Mouse (Mus musculus): ENCODE results near the gene Adig.

Gene Adig

DNA sequence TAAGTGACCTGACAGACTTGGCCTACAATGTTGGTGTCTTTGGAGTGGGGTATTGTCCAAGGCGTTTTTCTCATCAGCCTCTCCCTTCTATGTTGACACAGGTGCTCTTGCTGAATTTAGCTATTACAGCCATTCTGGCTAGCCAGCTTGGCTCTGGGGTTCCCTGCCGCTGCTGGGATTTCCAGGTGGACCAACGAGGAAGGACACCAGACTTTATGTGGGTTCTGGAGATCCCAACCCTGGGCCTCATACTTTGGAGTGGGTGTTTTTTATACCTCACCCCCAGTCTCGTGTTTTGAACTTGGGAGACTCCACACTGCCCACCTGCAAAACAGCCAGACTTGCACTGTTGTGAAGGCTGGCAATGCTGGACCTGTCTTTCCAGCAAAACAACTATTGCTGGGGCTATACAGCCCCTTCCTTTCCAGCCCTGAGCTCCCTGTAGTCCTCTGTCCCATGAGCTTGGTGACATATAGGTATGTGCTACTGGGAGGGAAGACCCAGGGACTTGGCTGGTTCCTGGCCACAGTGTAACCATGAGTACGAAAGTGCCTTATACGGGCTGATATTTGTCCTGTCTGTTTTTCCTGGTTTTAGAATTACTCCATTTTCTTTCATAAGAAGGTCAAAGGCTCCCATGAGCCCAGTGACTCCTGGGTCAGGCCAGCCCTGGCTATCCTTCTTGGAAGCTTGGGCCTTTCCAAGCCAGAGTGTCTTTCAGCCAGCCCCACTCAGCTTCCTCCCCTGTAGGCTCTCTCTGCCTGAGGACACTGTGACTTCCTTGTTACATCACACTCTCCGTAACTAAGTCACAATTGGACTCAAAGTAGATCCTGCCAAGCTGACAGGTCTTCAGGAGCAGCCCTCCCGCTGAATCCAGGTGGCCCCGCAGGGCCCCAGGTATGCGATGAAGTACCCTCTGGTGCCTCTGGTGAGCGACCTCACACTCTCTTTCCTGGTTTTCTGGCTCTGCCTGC lies at the start of gene Adig:
Gene Adig (plus strand): TSS at position 777 of the 977 bp plus-strand sequence.
- no peak for DNase-seq (ENCODE audit: low spot score in 2 of 2)

DNA sequence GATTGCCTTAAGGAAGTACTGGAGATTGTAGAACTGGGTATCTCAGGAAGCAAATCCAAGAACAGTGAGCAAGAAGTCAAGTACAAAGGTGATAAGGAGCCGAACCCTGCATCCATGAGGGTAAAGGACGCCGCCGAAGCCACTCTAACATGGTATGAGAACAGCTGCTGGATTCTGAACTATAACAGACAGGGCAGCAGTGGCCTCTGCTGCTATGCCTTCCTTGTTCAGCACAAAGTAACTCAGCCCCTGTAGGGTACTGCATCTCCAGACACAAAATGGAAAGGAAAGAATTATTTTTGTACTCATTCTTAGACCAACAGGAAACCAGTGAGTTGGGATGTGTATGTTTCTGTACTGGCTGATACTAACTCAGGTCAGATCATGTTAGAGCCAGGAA lies 46.0 kb upstream of the Adig start:
- DNase-seq (ENCODE audit: low spot score in 2 of 2): no peak

DNA sequence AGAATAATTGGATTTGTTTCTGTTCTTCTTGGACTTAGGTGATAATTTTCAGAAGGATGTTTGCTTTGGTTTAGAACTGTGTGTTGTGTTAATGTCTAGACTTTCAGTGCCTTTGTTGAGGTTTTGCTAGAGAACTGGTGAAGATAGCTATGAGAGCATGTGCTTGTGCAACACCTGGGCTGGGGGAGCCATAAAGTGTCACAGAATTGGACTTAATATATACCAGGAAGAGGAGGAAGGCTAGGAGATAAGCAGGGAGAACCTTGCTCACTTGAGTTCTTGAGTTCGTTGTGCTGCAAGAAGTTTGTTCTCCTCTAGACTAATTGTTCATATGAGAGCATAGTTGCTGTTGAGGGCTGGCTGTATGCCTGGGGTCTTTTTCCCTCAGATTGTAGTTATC lies 44.8 kb upstream of the Adig start:
- DNase-seq (ENCODE audit: low spot score in 2 of 2): no peak

DNA sequence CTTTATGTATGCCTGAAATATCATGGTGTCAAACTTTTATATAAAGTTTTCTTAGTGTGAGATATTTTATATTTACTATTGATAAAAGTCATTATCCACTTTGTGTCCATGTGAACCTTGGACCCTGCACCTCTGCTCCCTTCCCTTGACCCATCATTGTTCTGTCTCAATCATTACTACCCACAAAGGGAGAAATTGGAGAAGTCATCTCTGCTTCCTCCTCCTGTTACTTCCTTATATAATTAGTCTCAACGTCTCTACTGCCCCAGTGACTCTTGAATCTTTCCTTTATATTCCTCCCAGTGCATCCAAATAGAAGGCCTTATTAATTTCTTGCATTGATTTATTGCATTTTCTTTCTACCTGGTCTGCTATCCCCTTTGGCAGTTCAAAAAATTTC lies 40.0 kb upstream of the Adig start:
- no peak for DNase-seq (ENCODE audit: low spot score in 2 of 2)

DNA sequence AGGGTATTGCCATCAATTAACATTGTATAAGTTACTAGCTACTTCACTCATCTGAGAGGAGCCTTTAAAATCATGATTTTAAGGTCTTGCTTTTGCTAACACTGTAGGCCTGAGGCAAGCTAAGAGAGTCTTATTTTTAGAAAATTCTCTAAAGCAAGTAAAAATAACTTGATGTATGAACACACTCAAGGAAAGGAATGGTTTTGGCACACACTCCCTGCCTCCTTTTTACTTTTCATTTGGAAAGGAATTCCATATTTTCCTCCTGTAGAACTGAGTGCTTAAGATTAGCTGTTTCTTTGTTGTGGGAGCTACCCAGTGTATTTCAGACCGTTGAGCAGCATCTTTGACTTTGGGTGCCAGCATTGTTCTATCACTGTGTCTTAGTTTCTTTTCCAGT lies 28.3 kb upstream of the Adig start:
- DNase-seq (ENCODE audit: low spot score in 2 of 2): peak in 1 of 2 experiments; percentile 36

DNA sequence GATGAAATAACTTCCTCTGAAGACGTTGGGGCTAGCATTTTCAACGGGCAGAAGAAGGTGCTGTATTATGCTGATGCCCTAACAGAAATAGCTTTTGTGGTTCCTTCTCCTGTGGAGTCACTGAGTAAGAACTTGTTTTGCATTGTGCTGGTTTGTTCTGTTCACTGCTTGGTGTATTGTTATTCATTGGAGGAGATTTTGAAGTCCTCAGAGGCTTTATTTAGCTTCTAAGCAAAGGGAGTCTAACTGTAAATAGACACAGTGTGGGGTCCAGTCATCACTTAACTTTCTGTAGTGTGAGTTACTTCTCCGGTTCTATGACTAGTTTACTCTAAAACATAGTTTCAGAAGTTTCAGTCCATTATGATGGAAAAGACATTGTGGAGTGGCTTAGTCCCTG lies 24.8 kb upstream of the Adig start:
- no peak for DNase-seq (ENCODE audit: low spot score in 2 of 2)

DNA sequence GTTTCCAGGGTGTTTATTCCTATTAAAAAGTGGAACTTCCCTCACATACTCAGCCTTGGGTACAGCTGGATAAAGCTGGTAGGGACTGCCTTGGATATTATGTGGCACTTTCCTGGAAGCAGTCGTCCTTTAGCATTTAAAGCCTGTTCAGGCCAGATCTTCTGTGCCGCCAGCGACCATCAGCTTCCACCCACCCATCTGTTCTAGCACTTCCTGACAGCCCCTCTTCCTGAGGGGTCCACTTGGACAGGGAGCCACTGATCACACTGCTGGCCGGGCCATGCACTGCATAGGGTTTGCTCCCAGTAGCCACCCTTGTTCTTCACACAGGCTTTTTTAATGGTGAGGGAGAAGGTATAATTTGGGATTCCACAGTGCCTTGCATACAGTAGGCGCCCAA lies 4.0 kb upstream of the Adig start:
- no peak for DNase-seq (ENCODE audit: low spot score in 2 of 2)

DNA sequence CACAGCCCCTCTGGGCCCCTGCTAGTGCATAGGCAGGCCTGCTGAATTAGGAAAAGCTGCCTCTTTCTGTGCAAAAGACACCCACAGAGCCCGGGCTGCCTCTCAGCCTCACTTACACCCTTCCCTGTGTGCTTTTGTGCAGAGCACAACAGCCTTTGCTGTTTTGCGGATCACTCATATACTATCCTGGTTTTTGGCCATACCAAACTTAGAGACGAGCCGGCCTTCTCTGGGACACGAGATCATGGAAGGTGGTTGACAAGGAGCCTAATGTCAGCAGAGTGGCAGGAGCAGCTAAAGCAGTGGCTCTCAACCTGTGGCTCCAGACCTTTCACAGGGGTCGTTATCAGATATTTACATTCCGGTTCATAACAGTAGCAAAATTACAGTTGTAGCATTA lies 814 bp downstream of the Adig start:
- DNase-seq (ENCODE audit: low spot score in 2 of 2): no peak

DNA sequence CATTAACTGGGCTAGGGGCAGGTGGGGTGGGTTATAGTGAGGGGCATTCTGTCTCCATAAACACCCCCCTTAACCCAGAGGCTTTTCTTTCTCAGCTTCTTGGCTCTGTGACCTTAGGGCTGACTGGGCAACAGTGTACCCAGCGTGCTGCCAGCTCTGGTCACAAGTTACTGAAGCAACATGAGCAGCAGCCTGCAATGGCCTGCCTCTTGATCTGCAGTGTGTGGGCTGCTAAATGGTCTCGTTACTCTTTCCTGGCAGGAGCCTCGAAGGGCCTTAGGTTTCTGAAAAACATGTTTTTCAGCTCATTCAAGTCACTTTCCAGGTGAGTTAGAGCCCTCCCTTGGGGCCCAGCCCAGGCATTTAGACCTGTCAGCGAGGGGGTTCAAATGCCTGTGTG lies 1.3 kb downstream of the Adig start:
- no peak for DNase-seq (ENCODE audit: low spot score in 2 of 2)

DNA sequence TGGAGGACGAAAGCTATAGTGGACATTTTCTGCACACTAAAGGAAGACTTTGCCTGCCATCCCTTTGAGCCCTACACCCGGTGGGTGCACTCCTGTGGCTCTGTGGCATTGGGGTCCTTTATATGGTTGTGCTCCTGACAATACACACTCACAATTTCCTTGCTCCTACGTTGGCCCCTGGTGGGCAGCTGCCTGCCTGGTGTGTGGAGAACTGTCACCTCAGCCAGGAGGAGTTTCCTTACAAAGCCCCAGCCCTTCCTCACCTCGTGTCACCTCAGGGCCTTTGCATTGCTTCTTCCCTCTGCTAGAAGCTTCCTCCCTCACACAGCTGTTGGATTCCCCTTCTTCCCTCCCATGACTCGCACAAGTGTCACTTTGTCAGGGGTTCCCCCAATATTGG lies 4.1 kb downstream of the Adig start:
- no peak for DNase-seq (ENCODE audit: low spot score in 2 of 2)

DNA sequence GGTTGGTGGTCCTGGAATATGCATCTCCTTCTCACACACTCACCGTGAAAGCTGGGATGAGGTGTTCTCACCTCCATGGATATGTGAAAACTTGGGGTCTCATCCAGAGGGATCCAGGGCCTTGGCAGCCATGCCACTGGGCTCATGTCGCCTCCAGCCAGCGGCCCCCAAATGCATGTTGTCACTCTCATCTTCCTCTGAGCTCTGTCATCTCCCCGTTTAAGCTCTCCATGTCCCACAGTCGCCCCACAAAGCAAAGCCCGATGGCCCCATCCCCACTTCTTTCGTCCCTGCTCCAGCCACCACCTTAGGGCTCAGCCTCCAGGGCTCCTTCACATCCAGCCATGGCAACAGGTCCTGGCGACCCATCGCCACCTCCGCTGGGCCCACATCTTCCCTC lies 4.6 kb downstream of the Adig start:
- no peak for DNase-seq (ENCODE audit: low spot score in 2 of 2)

DNA sequence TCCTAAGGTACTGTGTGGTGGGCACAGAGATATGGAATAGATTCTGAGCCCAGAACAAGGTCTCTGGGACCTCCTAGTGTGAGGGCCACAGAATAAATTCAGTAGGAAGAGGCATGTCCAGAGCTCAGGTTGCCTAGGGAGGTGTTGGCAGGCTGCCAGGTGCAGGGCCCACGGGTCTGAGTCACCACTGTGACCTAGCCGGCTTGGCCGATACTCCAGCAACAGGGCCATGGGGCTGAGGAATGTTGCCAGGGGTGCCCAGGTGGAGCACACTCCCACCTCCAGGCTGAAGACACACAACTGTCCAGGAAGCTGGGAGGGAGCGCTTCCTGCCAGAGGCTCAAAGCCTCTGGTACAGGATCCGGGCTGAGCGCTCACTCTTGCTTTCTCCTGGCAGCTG lies 8.3 kb downstream of the Adig start:
- no peak for DNase-seq (ENCODE audit: low spot score in 2 of 2)

DNA sequence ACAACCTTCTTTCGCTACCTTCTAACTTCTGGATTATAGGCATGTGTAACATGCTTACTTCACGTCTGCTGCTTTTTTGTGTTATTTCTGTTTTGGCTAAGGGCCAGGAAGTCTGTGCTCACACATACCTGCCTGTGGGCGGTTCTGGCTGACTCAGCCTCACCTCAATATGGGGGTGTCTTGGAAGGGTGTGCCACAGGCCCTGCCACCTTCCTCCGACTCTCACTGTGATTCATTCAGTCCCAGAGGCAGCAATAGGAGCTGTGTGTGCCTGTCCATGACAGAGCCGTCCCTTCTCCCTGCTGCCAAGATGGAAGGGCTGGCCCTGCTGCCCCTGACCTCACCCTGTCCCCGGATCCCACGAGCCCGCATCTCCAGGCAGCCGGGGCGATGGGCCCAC lies 10.1 kb downstream of the Adig start, which contains the start of gene Arhgap40:
Gene Arhgap40 (plus strand): TSS at position 269 of the 400 bp plus-strand sequence.
- DNase-seq (ENCODE audit: low spot score in 2 of 2): no peak

DNA sequence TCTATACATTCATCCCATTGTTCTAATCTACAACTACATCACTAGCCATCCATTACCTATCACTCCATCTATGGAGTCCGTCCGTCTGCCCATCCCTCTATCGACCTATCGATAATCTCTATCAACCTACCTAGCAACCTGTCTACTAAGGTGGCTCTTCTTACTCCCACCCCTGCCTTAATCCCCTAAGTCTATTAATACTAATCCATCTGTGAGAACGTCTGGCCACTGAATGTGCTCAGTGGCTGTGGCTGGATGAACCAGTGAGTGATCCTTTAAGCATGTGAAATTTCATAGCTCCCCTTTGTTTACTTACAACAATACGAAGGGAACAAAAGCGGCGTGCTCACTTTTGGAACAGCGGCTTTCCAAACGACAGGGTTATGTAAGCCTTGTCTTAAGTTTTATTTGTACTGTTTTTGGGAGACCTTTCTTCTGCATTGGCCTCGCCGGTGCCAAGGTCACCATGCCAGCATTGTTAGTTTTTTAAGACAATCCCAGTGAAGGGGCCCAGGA lies 11.5 kb downstream of the Adig start:
- no peak for DNase-seq (ENCODE audit: low spot score in 2 of 2)

DNA sequence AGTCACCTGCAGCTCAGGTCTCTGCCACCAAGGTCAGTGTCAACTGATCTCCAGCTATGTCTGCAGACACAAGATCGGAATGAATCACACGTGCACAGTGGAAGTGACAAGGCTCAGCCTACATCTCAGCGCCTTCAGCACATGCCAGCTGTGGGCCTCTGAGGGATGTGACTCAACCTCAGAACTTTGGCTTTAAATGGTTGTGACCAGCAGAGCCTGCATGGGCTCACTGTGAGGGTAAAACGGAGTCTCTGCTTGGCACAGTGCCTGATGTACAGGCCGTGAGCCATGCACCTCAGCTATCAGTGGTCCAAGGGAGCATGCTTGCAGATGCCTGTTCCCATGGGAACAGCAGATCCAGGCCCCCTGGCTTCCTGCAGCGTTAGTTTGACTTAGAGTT lies 16.2 kb downstream of the Adig start:
- DNase-seq (ENCODE audit: low spot score in 2 of 2): no peak

DNA sequence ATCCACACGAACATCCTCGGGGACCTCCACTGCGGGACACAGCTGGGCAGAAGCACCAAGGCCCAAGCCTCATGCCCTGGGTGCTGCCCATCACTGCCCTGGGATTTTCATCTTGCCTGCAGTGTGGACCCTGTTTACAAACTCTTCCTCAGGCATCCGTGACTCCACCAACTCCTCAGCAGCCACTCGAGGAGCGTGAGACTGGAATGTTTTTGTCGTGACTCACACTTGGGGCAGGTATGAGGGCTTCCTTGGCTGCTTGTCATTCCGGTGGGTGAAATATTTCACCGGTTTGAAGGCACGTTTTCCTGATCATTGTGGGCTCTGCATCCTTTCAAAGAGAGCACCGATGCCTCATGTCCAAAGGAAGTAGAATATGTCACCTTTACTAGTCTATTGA lies 16.7 kb downstream of the Adig start:
- no peak for DNase-seq (ENCODE audit: low spot score in 2 of 2)

DNA sequence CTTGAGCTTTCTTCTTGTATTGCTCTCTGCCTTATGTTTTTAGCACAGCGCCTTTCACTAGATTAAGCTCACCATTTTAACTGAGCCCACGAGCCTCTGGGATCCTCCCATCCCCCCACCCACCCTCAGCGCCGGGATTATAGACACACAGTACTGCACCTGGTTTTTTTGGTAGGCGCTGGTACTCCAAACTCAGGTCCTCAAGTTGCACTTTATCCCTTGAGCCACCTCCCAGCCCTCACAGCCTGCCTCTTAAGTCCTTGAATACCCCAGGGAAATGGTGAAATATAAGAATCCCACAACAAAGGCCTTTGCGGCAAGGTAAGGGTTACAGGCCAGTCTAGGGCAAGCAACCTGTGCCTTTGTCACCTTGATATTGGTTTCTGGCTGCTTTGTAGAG lies 17.4 kb downstream of the Adig start:
- DNase-seq (ENCODE audit: low spot score in 2 of 2): no peak

DNA sequence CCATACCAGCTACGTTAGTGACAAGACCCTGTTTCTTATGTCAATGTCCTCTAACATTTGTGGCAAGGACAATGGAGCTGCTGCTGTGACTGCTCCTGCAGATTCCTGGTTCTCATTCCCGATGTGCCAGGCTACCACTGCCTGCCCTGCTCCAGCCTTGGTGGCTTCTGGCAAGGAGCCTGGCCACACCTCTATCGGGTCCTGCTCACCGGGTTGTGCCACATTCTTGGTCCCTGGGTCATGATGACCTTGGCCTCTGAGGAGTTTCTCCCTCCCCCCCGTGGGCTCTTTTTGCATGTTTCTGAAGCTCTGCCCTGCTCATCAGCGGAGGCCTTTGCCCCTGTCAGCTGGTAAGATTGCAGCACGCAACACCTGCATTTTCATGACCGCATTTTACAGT lies 20.6 kb downstream of the Adig start:
- DNase-seq (ENCODE audit: low spot score in 2 of 2): no peak

DNA sequence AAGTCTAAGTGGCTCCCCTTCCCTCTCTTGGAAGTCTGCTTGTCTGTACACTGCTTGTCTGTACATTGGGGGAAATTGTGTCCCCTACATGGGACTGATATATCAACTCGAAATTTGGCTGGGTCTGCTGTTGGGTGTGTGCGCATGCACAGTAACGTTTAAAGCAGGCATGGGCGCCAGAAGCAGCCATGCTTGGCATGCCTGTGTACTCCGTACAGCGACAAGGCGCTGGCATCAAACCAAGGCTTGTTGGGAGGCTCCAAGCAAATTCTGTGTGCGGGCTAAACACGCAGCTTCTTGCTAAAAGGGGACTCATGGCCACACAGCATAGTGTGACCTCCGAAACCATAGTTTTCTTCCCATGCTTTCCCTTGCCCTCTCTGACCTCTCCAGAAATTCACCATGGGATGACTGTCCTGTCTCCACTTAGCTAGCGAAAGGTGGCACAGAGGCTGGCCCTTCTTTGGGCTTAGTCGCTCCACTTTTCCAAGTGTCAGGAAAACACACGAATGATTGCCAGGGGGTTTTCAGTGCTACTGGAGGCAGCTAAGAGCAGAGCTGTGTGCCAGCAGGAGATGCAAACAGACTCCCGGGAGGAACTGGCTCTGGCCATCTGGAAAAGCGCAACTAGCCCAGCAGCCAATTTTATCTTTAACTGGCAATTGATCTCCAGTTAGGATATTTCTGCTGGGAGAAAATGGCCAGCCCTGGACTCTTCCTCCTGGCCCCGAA lies 21.9 kb downstream of the Adig start:
- DNase-seq (ENCODE audit: low spot score in 2 of 2): no peak

DNA sequence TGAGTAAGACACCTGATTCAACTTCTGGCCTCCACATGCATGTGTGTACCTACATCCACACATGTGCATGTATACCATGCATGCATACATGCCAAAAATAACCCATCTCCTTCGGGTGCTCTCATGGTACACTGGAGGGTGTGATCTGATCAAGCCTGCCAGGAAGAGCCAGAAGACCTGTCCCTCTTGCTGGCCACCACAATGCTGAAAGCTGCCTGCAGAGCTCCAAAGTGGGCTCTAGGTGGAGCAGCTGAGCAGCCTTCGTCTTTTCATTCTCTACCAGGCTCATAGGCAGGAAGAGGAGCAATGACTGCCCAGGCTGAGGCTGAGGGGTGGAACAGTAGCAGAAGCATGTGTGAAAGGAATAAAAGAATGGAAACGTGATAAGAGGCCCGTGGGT lies 31.7 kb downstream of the Adig start:
- DNase-seq (ENCODE audit: low spot score in 2 of 2): peak; percentile 64

DNA sequence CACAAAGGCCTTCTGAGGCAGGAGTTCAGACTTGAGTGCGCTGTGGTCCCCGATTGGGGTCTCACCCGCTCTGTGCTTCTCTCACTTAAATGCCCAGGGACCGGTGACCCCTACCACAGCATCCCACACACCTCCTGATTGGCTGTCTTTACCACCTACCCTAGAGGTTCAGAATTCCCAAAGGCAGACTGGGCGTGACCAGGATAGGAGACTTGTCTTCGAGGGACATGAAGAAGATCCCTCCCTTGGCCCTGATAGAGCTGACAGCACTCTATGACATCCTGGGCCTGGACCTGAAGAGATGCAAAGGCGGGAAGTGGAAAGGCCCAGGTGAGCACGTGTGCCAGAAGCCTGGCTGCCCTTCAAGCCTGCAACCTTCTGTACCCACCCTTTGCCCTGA lies 32.1 kb downstream of the Adig start:
- DNase-seq (ENCODE audit: low spot score in 2 of 2): no peak

DNA sequence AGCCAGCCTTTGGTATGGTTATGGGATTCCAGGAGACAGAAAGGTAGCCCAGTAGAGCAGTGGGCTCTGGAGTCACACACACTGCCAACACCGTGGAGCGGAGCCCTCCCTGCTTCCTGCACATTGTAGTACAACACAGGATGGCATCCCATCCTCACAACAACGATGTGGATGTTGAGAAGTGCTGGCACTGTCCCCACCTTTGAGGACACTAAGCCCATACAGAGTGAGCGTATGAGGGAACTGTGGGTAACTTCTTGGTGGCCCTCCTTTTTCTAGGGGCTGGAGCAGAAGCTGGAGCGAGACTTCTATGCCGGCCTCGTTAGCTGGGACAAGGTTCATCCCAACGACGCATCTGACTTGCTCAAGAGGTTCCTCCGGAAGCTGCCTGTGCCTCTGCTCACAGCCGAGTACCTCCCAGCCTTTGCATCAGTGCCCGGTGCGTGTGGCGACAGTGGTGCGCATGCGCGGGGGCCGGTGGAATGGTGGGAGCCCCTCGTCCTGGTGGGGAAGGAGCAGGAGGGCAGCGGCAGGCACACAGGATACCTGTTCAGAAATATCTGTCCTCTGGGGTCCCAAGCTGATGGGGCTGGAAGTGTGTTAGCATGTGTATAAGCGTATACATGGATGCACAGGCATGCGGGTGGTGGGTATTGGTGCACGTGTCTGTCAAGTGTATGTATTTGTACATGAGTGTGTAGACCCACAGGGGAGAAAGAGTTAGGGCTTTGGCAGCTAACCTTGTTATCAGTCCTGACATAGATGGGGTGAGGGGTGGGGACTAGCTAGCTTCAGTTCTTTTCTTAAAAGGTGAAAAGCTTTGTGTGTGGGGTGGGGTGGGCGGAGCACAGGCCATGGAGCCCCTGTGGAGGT lies 37.3 kb downstream of the Adig start:
- DNase-seq (ENCODE audit: low spot score in 2 of 2): no peak
